In the genomic region with DNA sequence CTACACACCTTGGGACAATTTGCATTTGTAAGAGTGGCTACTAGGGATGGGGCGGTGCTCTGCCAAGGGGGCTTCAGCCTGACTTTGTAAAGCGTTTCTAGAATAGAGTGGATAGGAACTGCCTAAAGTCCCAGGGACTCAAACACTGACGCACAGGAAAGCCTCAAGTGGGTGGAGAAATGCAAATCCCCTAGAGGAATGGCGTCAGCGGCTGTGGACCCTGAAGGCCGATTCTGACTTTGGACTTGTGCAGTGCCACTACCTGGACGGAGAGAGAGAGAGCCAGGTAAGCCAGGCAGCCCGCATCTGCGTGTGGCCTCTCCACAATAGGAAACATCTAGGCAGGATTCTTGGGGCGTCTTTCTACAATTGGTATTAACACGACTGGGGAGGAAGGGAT, we compare ENCODE assay signal across 9 mouse cellular contexts. TPM values are rescaled to one million over a fixed set of nuclear protein-coding genes. Genes with fewer than 3 reads are reported as not detected.
A peak's percentile ranks its signal among the peaks of the same experiment; 100 is the strongest.
DNase-seq lines count a peak whose midpoint lies in the region; ATAC-seq lines count a peak whose summit lies in the region.
"Had no signal": no experiment of that assay in that cellular context is flagged by ENCODE, and none has a peak within 500 bp of the region (broad histone marks: within the 10 kb centered on the region; RNA-seq: fewer than 3 reads in every experiment).

No protein-coding gene starts in this region.

- H3K27me3 ChIP-seq in embryonic facial prominence, embryonic 11.5 days (ENCODE audit: control insufficient read depth, insufficient read depth, low read length), result no peaks in the 10 kb centered on the region; the same call in 1 of the 2 replicates
- 0 out of 2 replicates have a peak, but pooled peaks cover 7% of the 10 kb centered on the region for H3K27me3 ChIP-seq in hindbrain, embryonic 15.5 days
- H3K27me3 ChIP-seq in neural tube, embryonic 13.5 days, result peaks cover 10% of the 10 kb centered on the region

- no peak overlapping the region for H3K4me3 ChIP-seq in embryonic facial prominence, embryonic 11.5 days (ENCODE audit: low read depth, low read length)
- peak overlapping the region; percentile 23 for H3K4me3 ChIP-seq in hindbrain, embryonic 15.5 days
- H3K4me3 ChIP-seq in neural tube, embryonic 13.5 days, result peak overlapping the region; percentile 11

- H3K4me2 ChIP-seq in embryonic facial prominence, embryonic 11.5 days (ENCODE audit: low read depth, low read length), result peak overlapping the region; percentile 47
- peak overlapping the region; percentile 46 for H3K4me2 ChIP-seq in hindbrain, embryonic 15.5 days
- H3K4me2 ChIP-seq in neural tube, embryonic 13.5 days, result peak overlapping the region; percentile 45

- H3K9ac ChIP-seq in embryonic facial prominence, embryonic 11.5 days (replicated peaks; ENCODE audit: low read length), result no peak overlapping the region
- H3K9ac ChIP-seq in hindbrain, embryonic 15.5 days, result no peak overlapping the region
- peak overlapping the region; percentile 4; the same call in 1 of the 2 replicates for H3K9ac ChIP-seq in neural tube, embryonic 13.5 days

- no peak for DNase-seq in frontal cortex, adult 2 months (ENCODE audit: extremely low spot score in 1 of 2, low spot score in 1 of 2)
- peak; percentile 34 for DNase-seq in embryonic facial prominence, embryonic 11.5 days (ENCODE audit: low spot score)
- peak; percentile 23 to 36 for DNase-seq in lung, adult 18-20 months
- DNase-seq in right cerebral cortex, postnatal 36 days (ENCODE audit: low spot score in 2 of 2), result no peak
- no peak for DNase-seq in cerebellum, adult 8-10 months

- no peaks in the 10 kb centered on the region for H3K4me1 ChIP-seq in embryonic facial prominence, embryonic 11.5 days (ENCODE audit: control insufficient read depth, insufficient read depth, low read length)
- peaks cover 8% of the 10 kb centered on the region; the same call in 1 of the 2 replicates for H3K4me1 ChIP-seq in hindbrain, embryonic 15.5 days (replicated peaks)
- peaks cover 8% of the 10 kb centered on the region for H3K4me1 ChIP-seq in neural tube, embryonic 13.5 days (replicated peaks)

- no peak overlapping the region for H3K27ac ChIP-seq in embryonic facial prominence, embryonic 11.5 days (replicated peaks; ENCODE audit: low read depth, low read length)
- no peak overlapping the region for H3K27ac ChIP-seq in hindbrain, embryonic 15.5 days (replicated peaks)
- no peak overlapping the region for H3K27ac ChIP-seq in neural tube, embryonic 13.5 days (replicated peaks)

- H3K36me3 ChIP-seq in embryonic facial prominence, embryonic 11.5 days (replicated peaks; ENCODE audit: control insufficient read depth, insufficient read depth, low read depth, low read length), result no peaks in the 10 kb centered on the region
- H3K36me3 ChIP-seq in hindbrain, embryonic 15.5 days, result no peaks in the 10 kb centered on the region
- no peaks in the 10 kb centered on the region for H3K36me3 ChIP-seq in neural tube, embryonic 13.5 days

- no peaks in the 10 kb centered on the region for H3K9me3 ChIP-seq in embryonic facial prominence, embryonic 11.5 days (replicated peaks; ENCODE audit: control insufficient read depth, low read length)
- no peaks in the 10 kb centered on the region for H3K9me3 ChIP-seq in hindbrain, embryonic 15.5 days
- H3K9me3 ChIP-seq in neural tube, embryonic 13.5 days, result no peaks in the 10 kb centered on the region

- peak; percentile 67; the same call in 1 of the 2 replicates for ATAC-seq in frontal cortex, adult (ENCODE audit: low TSS enrichment)
- no peak for ATAC-seq in embryonic facial prominence, embryonic 11.5 days (replicated peaks; ENCODE audit: insufficient number of reproducible peaks, low FRiP score, low TSS enrichment, low read depth)
- ATAC-seq in hindbrain, embryonic 15.5 days (ENCODE audit: low FRiP score, low read depth), result no peak
- ATAC-seq in neural tube, embryonic 13.5 days (ENCODE audit: low read depth), result no peak

- WGBS in embryonic facial prominence, embryonic 11.5 days, result 7% methylated on average over 11 of the region's 11 CpGs
- 4% methylated on average over 11 of the region's 11 CpGs for WGBS in hindbrain, embryonic 15.5 days
- whole genome bisulfite sequencing in neural tube, embryonic 13.5 days, result 6% methylated on average over 11 of the region's 11 CpGs

RNA-seq across cellular contexts. Expression of gene Stat4, which starts 21.5 kb away (rescaled TPM):
- polyA plus RNA-seq in frontal cortex, adult 2 months (2012; rRNA removed), result 0.66 and 0.82 TPM in 2 replicates
- polyA plus RNA-seq in embryonic facial prominence, embryonic 11.5 days (2014; fragmentation: Nextera tagmentation; extraction: Ambion mirVana), result 1.2 and 2.3 TPM in 2 replicates
- 0.26 and 0.34 TPM in 2 replicates for polyA plus RNA-seq in hindbrain, embryonic 15.5 days (2015; fragmentation: Nextera tagmentation; extraction: Ambion mirVana)
- 0.57 and 0.70 TPM in 2 replicates for polyA plus RNA-seq in neural tube, embryonic 13.5 days (2015; fragmentation: Nextera tagmentation; extraction: Ambion mirVana)
- polyA plus RNA-seq: C2C12 had no signal

Comparison
In these comparisons a context has a peak if more than half of its experiments do, and no peak if none do; other contexts are left out.
1. DNase-seq: peak in embryonic facial prominence, embryonic 11.5 days (single experiment) and lung, adult 18-20 months (2 of 2); none in frontal cortex, adult 2 months (0 of 2), right cerebral cortex, postnatal 36 days (0 of 2) and cerebellum, adult 8-10 months (single experiment).
2. Peak in every context shown above with its lines, with median percentiles within 50 percentile points of each other: H3K4me2 ChIP-seq.